Mouse (Mus musculus): ENCODE data around the gene Gria3.

The Gria3 gene

DNA sequence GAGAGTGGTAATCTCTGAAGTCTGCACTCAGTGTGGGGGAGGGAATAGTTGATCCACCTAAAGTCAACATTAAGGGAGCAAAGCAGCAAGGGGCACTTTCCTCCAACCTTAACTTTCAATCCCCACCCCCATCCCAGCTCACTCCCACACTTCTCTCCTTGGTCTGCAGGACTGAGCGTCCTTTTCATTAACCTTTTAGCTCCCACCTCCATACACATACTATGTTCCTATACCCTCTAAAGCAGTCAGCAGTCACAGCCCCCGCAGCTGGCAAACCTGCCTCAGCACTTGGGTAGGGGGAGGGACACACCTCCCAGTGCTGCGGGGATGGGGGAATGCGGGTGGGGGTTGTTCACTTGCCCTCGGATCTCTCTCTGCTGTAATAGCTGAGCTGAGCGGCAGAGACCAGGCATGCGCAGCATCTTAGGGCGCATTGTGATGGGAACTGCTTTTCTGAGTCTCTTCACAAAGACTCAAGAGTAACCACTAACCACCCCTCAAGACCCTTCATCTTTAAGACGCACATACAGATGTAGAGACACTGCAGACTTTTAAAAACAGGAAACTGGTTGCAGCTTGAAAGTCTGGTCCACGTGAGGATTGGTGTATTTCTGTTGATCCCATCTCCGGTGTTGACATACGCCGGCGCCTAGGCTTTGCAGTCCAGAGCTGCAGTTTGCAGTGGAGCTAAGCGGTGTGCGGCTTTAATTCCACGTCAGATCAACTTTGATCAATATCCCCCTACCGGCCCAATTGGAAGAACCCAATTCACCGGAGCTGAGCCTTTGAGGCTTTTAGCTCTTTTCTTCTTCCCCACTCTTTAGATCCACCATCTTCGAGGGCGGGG, at the start of gene Gria3:
TSS of gene Gria3 (plus strand) at position 797 of the 847 bp plus-strand sequence.
- no peak for DNase-seq (ENCODE audit: low spot score in 2 of 2)

DNA sequence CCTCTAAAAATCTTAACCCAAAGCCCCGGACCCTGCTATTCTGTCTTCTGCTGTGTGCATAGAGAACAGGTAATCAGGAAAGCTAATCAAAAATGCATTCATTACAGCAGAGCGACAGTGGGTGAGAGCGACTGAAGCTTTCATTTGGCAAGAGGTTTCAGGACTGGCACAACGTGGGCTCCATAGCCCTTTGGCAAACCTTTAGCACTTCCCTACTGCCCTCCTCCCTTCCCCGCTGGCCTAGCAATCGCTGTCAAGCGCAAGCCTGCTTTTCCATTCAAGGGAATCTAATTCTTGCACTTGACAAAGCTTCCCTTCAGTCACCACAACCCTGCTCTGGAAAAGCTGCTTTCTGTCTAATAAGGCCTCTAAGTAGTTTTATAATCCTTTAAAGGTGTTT, 13.6 kb upstream of the Gria3 start:
- DNase-seq (ENCODE audit: low spot score in 2 of 2) = no peak

DNA sequence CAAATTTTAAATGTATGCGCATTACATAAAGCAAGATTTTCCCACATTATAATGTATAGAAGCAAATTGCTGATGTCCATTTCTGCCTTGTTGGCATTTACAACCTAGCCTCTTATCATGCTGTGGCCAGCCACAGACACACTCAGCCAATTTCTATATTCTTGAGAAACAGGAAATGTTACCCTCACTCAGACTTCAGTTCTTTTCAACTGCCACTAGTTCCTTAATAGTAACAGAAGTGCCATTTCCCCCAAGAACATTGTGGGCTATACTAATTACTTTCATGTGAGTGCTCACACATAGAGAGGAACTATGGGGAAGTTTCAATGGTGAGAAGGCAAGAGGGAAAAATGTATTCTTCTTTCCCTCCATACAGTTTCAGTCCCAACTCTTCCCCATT, 11.6 kb upstream of the Gria3 start:
- DNase-seq (ENCODE audit: low spot score in 2 of 2) = no peak

GRCm38 (mm10) chrX:41398482-41398881, 2.2 kb upstream of the Gria3 start:
- no peak for DNase-seq (ENCODE audit: low spot score in 2 of 2)

- no peak for DNase-seq (ENCODE audit: low spot score in 2 of 2)
These were observed 532 bp downstream of the Gria3 start for GRCm38 (mm10) chrX:41401186-41401585.

- no peak for DNase-seq (ENCODE audit: low spot score in 2 of 2)
These were observed 1.1 kb downstream of the Gria3 start for GRCm38 (mm10) chrX:41401590-41402240.

- no peak for DNase-seq (ENCODE audit: low spot score in 2 of 2)
These were observed 2.0 kb downstream of the Gria3 start for GRCm38 (mm10) chrX:41402656-41403055.

DNA sequence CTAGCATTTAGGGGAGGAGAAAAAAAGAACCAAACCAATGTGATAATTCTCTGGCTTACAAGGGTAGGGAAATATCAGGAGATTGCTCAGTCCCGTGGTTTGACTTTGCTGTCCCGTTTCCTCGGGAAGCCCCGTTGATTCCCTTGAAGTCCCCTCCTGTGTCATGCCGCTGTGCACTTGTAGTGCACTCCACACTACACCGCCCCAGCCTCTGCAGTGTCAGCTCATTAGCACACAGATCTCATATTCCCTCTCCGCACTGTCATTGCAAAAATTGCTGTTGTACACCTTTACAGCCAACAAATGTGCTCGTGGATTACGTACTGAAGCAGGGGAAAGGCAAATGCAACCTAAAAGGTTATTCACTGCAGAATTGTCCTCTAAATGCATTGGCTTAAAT, 5.6 kb downstream of the Gria3 start:
- no peak for DNase-seq (ENCODE audit: low spot score in 2 of 2)

GRCm38 (mm10) chrX:41409791-41410190, 9.1 kb downstream of the Gria3 start:
- no peak for DNase-seq (ENCODE audit: low spot score in 2 of 2)

- DNase-seq (ENCODE audit: low spot score in 2 of 2) = no peak
These were observed 25.0 kb downstream of the Gria3 start for GRCm38 (mm10) chrX:41425651-41426050.

DNA sequence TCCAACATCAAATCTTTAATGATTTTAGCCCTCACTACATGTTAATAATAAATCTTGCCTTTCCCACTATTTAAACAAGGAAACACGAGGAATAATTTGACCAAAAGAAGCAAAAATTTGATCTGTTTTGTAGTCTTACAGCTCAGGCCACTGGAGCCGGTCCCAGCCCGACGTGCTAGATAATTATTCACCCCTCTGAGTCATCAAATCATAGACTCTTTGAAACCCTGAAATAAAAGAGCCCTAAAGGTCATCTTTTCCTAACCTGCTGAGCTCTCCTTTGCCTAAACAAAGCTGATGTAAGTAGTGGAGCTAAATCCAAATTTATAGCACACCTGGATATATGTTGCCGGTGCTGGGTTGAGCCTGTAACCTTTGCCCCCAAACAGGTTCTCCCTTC, 27.4 kb downstream of the Gria3 start:
- no peak for DNase-seq (ENCODE audit: low spot score in 2 of 2)

GRCm38 (mm10) chrX:41435541-41435940, 34.9 kb downstream of the Gria3 start:
- no peak for DNase-seq (ENCODE audit: low spot score in 2 of 2)

- DNase-seq (ENCODE audit: low spot score in 2 of 2) = no peak
These were observed 38.2 kb downstream of the Gria3 start for GRCm38 (mm10) chrX:41438841-41439240.

- no peak for DNase-seq (ENCODE audit: low spot score in 2 of 2)
These were observed 48.2 kb downstream of the Gria3 start for GRCm38 (mm10) chrX:41448876-41449275.

DNA sequence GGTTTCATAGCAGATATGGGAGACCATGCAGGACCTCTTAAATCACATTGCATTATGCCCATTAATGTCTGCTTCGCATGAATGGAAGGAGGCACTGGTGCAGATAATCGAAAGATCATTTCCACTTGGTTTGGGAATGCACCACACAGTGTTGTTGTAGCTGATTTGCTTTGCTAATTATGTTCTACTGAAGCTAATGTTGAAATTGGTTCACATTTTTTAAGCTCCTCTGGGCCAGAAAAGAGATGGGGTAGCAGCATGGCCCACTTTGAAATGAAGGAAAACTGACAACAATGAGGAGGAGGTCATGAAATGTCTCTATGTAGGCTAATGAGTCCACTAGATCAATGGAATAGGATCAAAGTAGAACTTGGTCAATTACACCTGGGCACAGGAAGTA, 76.8 kb downstream of the Gria3 start:
- no peak for DNase-seq (ENCODE audit: low spot score in 2 of 2)

GRCm38 (mm10) chrX:41496528-41496927, 95.9 kb downstream of the Gria3 start:
- no peak for DNase-seq (ENCODE audit: low spot score in 2 of 2)

GRCm38 (mm10) chrX:41505371-41505770, 104.7 kb downstream of the Gria3 start:
- no peak for DNase-seq (ENCODE audit: low spot score in 2 of 2)

DNA sequence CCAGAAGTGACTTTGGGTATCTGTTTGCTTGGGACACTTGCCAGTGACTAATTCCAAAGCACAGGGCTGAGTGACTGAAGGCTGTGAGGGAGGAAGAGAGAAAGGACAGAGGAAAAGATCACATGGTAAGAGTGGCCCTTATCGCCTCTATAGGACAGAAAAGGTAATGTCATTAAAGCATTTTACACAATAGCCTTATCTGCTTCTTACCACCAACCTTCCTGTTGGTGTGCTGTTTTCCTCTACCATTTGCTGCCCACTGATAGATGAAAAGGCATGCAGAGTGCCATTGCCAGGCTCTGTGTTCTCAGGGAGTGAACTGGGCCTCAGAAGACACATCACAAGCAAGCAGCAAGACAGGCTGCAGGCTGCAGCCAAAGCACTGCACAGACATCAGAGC, 107.3 kb downstream of the Gria3 start:
- no peak for DNase-seq (ENCODE audit: low spot score in 2 of 2)

- no peak for DNase-seq (ENCODE audit: low spot score in 2 of 2)
These were observed 114.3 kb downstream of the Gria3 start for GRCm38 (mm10) chrX:41514982-41515381.

GRCm38 (mm10) chrX:41532511-41532910, 131.9 kb downstream of the Gria3 start:
- no peak for DNase-seq (ENCODE audit: low spot score in 2 of 2)

DNA sequence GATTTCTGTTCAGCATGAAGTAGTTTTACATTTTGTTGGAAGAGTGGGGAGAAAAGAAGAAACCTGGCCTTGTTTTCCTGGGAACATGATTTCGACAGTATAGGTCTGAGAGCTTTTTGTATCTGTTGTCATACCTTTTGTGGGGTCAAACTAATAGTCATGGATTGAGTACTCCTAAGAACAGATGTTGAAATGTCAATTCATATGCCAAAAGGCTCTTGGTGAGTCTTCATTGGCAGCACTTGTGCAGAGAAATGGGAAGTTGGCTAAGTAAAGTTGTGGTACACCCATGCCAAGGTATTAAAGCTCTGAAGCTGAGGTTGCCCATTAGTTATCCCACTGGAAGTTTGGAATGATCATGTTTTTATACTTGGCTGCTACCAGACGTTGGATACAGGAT, 135.2 kb downstream of the Gria3 start:
- DNase-seq (ENCODE audit: low spot score in 2 of 2) = no peak

DNA sequence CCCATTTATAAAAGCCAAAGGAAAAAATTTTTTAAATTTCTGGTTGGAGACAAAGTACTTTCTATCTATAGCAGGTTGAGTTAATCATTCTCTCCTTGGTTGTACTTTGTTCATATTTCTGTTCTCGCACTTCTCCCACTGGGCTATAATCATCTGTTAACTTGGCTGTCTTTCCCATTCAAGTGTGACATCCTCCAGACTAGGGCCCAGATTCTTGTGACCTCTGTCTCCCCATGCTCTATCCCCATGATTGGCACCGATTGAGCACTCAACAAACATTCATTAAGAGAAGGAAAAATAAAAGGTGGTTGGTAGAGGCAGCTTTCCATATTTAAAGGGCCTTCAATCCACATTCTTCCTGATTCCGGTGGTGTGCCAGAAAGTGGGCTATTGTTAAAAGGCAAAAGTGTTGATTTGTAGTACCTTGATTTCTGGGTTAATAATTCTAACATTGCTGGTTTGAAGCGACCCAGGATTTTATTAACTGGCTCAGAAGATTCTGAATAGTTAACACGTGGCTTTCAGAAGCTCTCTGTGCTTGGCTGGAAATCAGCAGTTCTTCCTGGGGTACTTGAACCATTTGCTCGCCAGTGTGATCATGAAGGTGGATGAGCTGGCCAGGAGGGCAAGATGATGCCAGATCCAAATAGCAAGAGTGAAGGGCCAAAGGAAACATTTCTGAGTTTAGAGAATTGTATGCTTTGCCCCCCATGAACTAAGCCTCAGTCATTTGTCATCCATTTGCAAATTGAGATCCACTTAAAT, 161.8 kb downstream of the Gria3 start:
- DNase-seq (ENCODE audit: low spot score in 2 of 2) = no peak

DNA sequence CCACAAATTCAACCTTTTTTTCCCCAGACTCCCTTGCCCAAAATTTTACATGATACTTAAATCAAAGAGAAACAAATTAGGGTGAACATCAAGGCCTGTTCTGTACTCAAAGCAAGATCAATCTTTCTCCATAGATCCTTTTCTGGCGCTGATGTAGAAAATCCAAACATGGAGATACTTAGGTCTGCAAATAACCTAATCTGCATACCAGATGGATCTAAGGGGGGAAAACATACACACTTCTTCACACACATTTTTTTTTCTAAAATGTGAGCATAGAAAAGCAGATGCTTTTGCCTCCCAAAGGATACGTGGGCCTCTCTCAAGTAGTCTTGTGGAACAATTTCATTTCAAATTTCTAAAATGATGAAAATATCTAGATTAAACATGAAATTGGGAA, 164.2 kb downstream of the Gria3 start:
- no peak for DNase-seq (ENCODE audit: low spot score in 2 of 2)

Data from spleen, postnatal 36 days (tissue).